Mouse (Mus musculus) erythroblast, embryonic 14.5 days (primary cell): ENCODE measurements around the gene Mrpl42.

Experiments
- GATA1 ChIP-seq: IDR thresholded peaks from 2 replicates; pipeline ENCODE4 v1.6.1; 2012; ENCODE audit warnings: low read length, inconsistent platforms, mixed read lengths
- TAL1 ChIP-seq: IDR thresholded peaks from 3 replicates; pipeline ENCODE4 v1.6.1; 2012; ENCODE audit warnings: low read length, inconsistent platforms, mixed read lengths

DNA sequence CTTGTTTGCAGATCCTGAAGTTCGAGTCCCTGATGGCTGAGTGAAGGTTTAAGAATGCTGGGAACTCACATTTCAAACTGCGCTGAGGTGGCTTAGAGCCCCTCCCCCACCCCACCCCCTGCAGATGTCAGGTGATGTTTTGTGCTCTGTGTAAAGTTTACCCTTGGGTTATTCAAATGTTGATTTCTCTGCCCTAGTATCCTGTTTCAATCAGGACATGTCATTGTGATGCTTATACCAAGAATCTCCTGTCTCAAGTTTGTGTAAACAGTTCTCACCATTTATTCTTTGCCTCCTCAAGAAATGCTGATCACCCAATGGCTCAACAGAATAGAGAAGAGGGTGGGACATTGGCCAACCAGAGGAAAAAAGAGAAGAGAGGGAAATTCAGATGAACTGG is 45.6 kb downstream of the Mrpl42 start:
- TF ChIP-seq GATA1 (no peak), TAL1 (no peak)
